Mouse (Mus musculus) forebrain, embryonic 13.5 days (tissue): ENCODE results near the gene Rasgrp3. TPM values are rescaled to one million over a fixed set of nuclear protein-coding genes. Genes with fewer than 3 reads are reported as not detected.

ENCODE experiments used
- ATAC-seq: fragments of 200-750 bp; cut with Nextera tagmentation; 2 replicates; pipeline ENCODE4 v1.8.0; 2017
- H3K27ac ChIP-seq: fragments of 300-500 bp; sonication (generic); 2 replicates; pipeline ENCODE4 v1.5.1; 2015; ENCODE audit warnings: inconsistent platforms, mild to moderate bottlenecking, moderate library complexity
- H3K27me3 ChIP-seq: fragments of 300-500 bp; sonication (generic); 2 replicates; pipeline ENCODE4 v1.6.1; 2015; ENCODE audit warnings: mild to moderate bottlenecking, inconsistent platforms
- H3K36me3 ChIP-seq: fragments of 300-500 bp; sonication (generic); 2 replicates; pipeline ENCODE4 v1.6.1; 2015; ENCODE audit warnings: mild to moderate bottlenecking, inconsistent platforms; ENCODE audit not compliant: poor library complexity, severe bottlenecking
- H3K4me1 ChIP-seq: fragments of 300-500 bp; sonication (generic); 2 replicates; pipeline ENCODE4 v1.6.1; 2015; ENCODE audit warnings: inconsistent platforms
- H3K4me2 ChIP-seq: fragments of 300-500 bp; sonication (generic); 2 replicates; pipeline ENCODE4 v1.6.1; 2015; ENCODE audit warnings: inconsistent platforms, mild to moderate bottlenecking, moderate library complexity
- H3K4me3 ChIP-seq: fragments of 300-500 bp; sonication (generic); 2 replicates; pipeline ENCODE4 v1.5.1; 2015; ENCODE audit warnings: mild to moderate bottlenecking, inconsistent platforms
- H3K9ac ChIP-seq: fragments of 300-500 bp; sonication (generic); 2 replicates; pipeline ENCODE4 v1.6.1; 2015; ENCODE audit warnings: mild to moderate bottlenecking, inconsistent platforms
- H3K9me3 ChIP-seq: fragments of 300-500 bp; sonication (generic); replicated peaks from 2 replicates; pipeline ENCODE4 v1.6.1; 2016; ENCODE audit warnings: inconsistent platforms
- WGBS: fragments of 180-500 bp; shearing (Covaris S2); methylation state at CpG from one replicate; pipeline ENCODE4 v1.1.7; 2015; 5-methylcytosine and 5-hydroxymethylcytosine counted together
- polyA plus RNA-seq: library from polyadenylated mRNA; unstranded; fragments of >200 nt; fragmentation: Nextera tagmentation; extraction: Ambion mirVana; gene quantifications from 2 replicates; pipeline ENCODE4 v1.2.1, GENCODE M21; 2015

Rasgrp3 gene
- polyA plus RNA-seq, 1 experiment from 2014 or later = 5.0 TPM

- 89% methylated on average over 5 of the region's 5 CpGs for WGBS
- H3K9me3 ChIP-seq = no peaks in the 10 kb centered on the region
- H3K36me3 ChIP-seq = no peaks in the 10 kb centered on the region
- no peak overlapping the region for H3K9ac ChIP-seq
- H3K4me1 ChIP-seq = no peaks in the 10 kb centered on the region
- H3K4me2 ChIP-seq = no peak overlapping the region
- no peak overlapping the region for H3K27ac ChIP-seq
- no peaks in the 10 kb centered on the region for H3K27me3 ChIP-seq
- no peak overlapping the region for H3K4me3 ChIP-seq
- ATAC-seq = no peak
Measured at GRCm38 (mm10) chr17:75509257-75509656, 73.6 kb downstream of the Rasgrp3 start.

GRCm38 (mm10) chr17:75516591-75516990 lies 80.9 kb downstream of the Rasgrp3 start:
- Histone ChIP-seq H3K27ac (no peak overlapping the region), H3K36me3 (no peaks in the 10 kb centered on the region), H3K9ac (no peak overlapping the region), H3K9me3 (no peaks in the 10 kb centered on the region), H3K4me3 (no peak overlapping the region), H3K4me2 (no peak overlapping the region), H3K4me1 (peaks cover 6% of the 10 kb centered on the region; the same call in 1 of the 2 replicates), H3K27me3 (no peaks in the 10 kb centered on the region)
- ATAC-seq = no peak
- 90% methylated on average over 4 of the region's 4 CpGs for WGBS

- Histone ChIP-seq H3K4me1 (peaks cover 7% of the 10 kb centered on the region; the same call in 1 of the 2 replicates), H3K27ac (no peak overlapping the region), H3K36me3 (no peaks in the 10 kb centered on the region), H3K9me3 (no peaks in the 10 kb centered on the region), H3K4me3 (no peak overlapping the region), H3K4me2 (no peak overlapping the region), H3K27me3 (no peaks in the 10 kb centered on the region), H3K9ac (no peak overlapping the region)
- ATAC-seq = no peak
- 61% methylated on average over 8 of the region's 8 CpGs for WGBS
Measured at GRCm38 (mm10) chr17:75518181-75518901, 82.6 kb downstream of the Rasgrp3 start.

- H3K27me3 ChIP-seq = no peaks in the 10 kb centered on the region
- H3K9me3 ChIP-seq = no peaks in the 10 kb centered on the region
- 81% methylated on average over 8 of the region's 8 CpGs for WGBS
- H3K4me2 ChIP-seq = no peak overlapping the region
- no peaks in the 10 kb centered on the region for H3K36me3 ChIP-seq
- H3K4me3 ChIP-seq = no peak overlapping the region
- peaks cover 7% of the 10 kb centered on the region; the same call in 1 of the 2 replicates for H3K4me1 ChIP-seq
- no peak overlapping the region for H3K27ac ChIP-seq
- no peak overlapping the region for H3K9ac ChIP-seq
- ATAC-seq = no peak
Measured at GRCm38 (mm10) chr17:75519239-75519900, 83.7 kb downstream of the Rasgrp3 start.

- Histone ChIP-seq H3K27me3 (no peaks in the 10 kb centered on the region), H3K36me3 (no peaks in the 10 kb centered on the region), H3K9ac (no peak overlapping the region), H3K4me1 (peaks cover 7% of the 10 kb centered on the region; the same call in 1 of the 2 replicates), H3K9me3 (no peaks in the 10 kb centered on the region), H3K4me3 (no peak overlapping the region), H3K4me2 (no peak overlapping the region), H3K27ac (no peak overlapping the region)
- no peak for ATAC-seq
- 10% methylated on average over 6 of the region's 6 CpGs for WGBS
Measured at GRCm38 (mm10) chr17:75521236-75521842, 85.6 kb downstream of the Rasgrp3 start.

- Histone ChIP-seq H3K27me3 (no peaks in the 10 kb centered on the region), H3K4me1 (peaks cover 7% of the 10 kb centered on the region; the same call in 1 of the 2 replicates), H3K9ac (no peak overlapping the region), H3K4me2 (no peak overlapping the region), H3K4me3 (no peak overlapping the region), H3K9me3 (no peaks in the 10 kb centered on the region), H3K36me3 (no peaks in the 10 kb centered on the region), H3K27ac (no peak overlapping the region)
- no peak for ATAC-seq
- 23% methylated on average over 9 of the region's 9 CpGs for WGBS
Measured at GRCm38 (mm10) chr17:75522347-75523065, 86.8 kb downstream of the Rasgrp3 start.

GRCm38 (mm10) chr17:75523812-75524211 lies 88.1 kb downstream of the Rasgrp3 start:
- no peak overlapping the region for H3K27ac ChIP-seq
- H3K27me3 ChIP-seq = no peaks in the 10 kb centered on the region
- peaks cover 7% of the 10 kb centered on the region; the same call in 1 of the 2 replicates for H3K4me1 ChIP-seq
- no peak overlapping the region for H3K4me2 ChIP-seq
- H3K9me3 ChIP-seq = no peaks in the 10 kb centered on the region
- ATAC-seq = no peak
- H3K9ac ChIP-seq = no peak overlapping the region
- 65% methylated on average over 3 of the region's 3 CpGs for WGBS
- H3K4me3 ChIP-seq = no peak overlapping the region
- no peaks in the 10 kb centered on the region for H3K36me3 ChIP-seq

- H3K27me3 ChIP-seq = no peaks in the 10 kb centered on the region
- H3K27ac ChIP-seq = no peak overlapping the region
- peaks cover 8% of the 10 kb centered on the region; the same call in 1 of the 2 replicates for H3K36me3 ChIP-seq
- H3K9ac ChIP-seq = no peak overlapping the region
- H3K4me1 ChIP-seq = peaks cover 2% of the 10 kb centered on the region; the same call in 1 of the 2 replicates
- no peak overlapping the region for H3K4me3 ChIP-seq
- no peak overlapping the region for H3K4me2 ChIP-seq
- no peak for ATAC-seq
- 77% methylated on average over 1 of the region's 1 CpGs for WGBS
- no peaks in the 10 kb centered on the region for H3K9me3 ChIP-seq
Measured at GRCm38 (mm10) chr17:75526411-75526810, 90.7 kb downstream of the Rasgrp3 start.

- 89% methylated on average over 14 of the region's 14 CpGs for WGBS
- no peak for ATAC-seq
- H3K4me3 ChIP-seq = no peak overlapping the region
Measured at GRCm38 (mm10) chr17:75529222-75529935, 93.7 kb downstream of the Rasgrp3 start.

GRCm38 (mm10) chr17:75532469-75532986 lies 96.8 kb downstream of the Rasgrp3 start:
- no peak overlapping the region for H3K27ac ChIP-seq
- no peaks in the 10 kb centered on the region for H3K27me3 ChIP-seq
- no peak for ATAC-seq
- no peak overlapping the region for H3K9ac ChIP-seq
- H3K36me3 ChIP-seq = peaks cover 17% of the 10 kb centered on the region
- H3K4me3 ChIP-seq = no peak overlapping the region
- 77% methylated on average over 6 of the region's 6 CpGs for WGBS
- H3K4me1 ChIP-seq = no peaks in the 10 kb centered on the region
- no peak overlapping the region for H3K4me2 ChIP-seq
- H3K9me3 ChIP-seq = no peaks in the 10 kb centered on the region

More at GRCm38 (mm10) chr17:75529222-75529935, 93.7 kb downstream of the Rasgrp3 start:
- no peak overlapping the region for H3K4me2 ChIP-seq
- H3K27ac ChIP-seq = no peak overlapping the region
- no peaks in the 10 kb centered on the region for H3K27me3 ChIP-seq
- H3K36me3 ChIP-seq = peaks cover 8% of the 10 kb centered on the region; the same call in 1 of the 2 replicates
- H3K9ac ChIP-seq = no peak overlapping the region
- no peaks in the 10 kb centered on the region for H3K4me1 ChIP-seq
- no peaks in the 10 kb centered on the region for H3K9me3 ChIP-seq

GRCm38 (mm10) chr17:75534314-75535020 lies 98.8 kb downstream of the Rasgrp3 start:
- H3K36me3 ChIP-seq = peaks cover 30% of the 10 kb centered on the region
- no peaks in the 10 kb centered on the region for H3K27me3 ChIP-seq
- no peak overlapping the region for H3K9ac ChIP-seq
- no peaks in the 10 kb centered on the region for H3K9me3 ChIP-seq
- no peak for ATAC-seq
- no peak overlapping the region for H3K4me2 ChIP-seq
- H3K4me1 ChIP-seq = no peaks in the 10 kb centered on the region
- H3K27ac ChIP-seq = no peak overlapping the region
- H3K4me3 ChIP-seq = no peak overlapping the region
- WGBS = 81% methylated on average over 12 of the region's 12 CpGs
